Mouse (Mus musculus): Measurements from ENCODE around the gene Sgf29. TPM values are rescaled to one million over a fixed set of nuclear protein-coding genes. Genes with fewer than 3 reads are reported as not detected.
A peak's percentile ranks its signal among the peaks of the same experiment; 100 is the strongest.

Sgf29 gene
- polyA plus RNA-seq, 1 experiment from 2014 or later = 53.7 TPM

GRCm38 (mm10) chr7:126667495-126668090, 18.5 kb downstream of the Sgf29 start:
- H3K9me3 ChIP-seq (ENCODE audit: control insufficient read depth, low read length) = no peaks in the 10 kb centered on the region
- no peak overlapping the region for H3K4me3 ChIP-seq (ENCODE audit: low read depth, low read length)
- H3K4me1 ChIP-seq (replicated peaks; ENCODE audit: control insufficient read depth, insufficient read depth, low read length) = no peaks in the 10 kb centered on the region
- DNase-seq (ENCODE audit: low spot score) = no peak
- no peaks in the 10 kb centered on the region for H3K27me3 ChIP-seq (replicated peaks; ENCODE audit: control insufficient read depth, insufficient read depth, low read length)
- H3K36me3 ChIP-seq (ENCODE audit: control insufficient read depth, insufficient read depth, low read length) = peaks cover 22% of the 10 kb centered on the region
- no peak overlapping the region for H3K4me2 ChIP-seq
- 82% methylated on average over 9 of the region's 9 CpGs for WGBS
- no peak for ATAC-seq (replicated peaks; ENCODE audit: low FRiP score)
- H3K27ac ChIP-seq (ENCODE audit: low read depth, low read length) = no peak overlapping the region
- no peak overlapping the region for H3K9ac ChIP-seq (ENCODE audit: low read depth, low read length)

- WGBS = 75% methylated on average over 5 of the region's 5 CpGs
Measured at GRCm38 (mm10) chr7:126668452-126668851, 19.3 kb downstream of the Sgf29 start.

GRCm38 (mm10) chr7:126670152-126670551, 21.0 kb downstream of the Sgf29 start:
- no peak overlapping the region for H3K9ac ChIP-seq (ENCODE audit: low read depth, low read length)
- H3K4me3 ChIP-seq (ENCODE audit: low read depth, low read length) = no peak overlapping the region
- H3K9me3 ChIP-seq (ENCODE audit: control insufficient read depth, low read length) = no peaks in the 10 kb centered on the region
- no peak overlapping the region for H3K27ac ChIP-seq (ENCODE audit: low read depth, low read length)
- no peak for DNase-seq (ENCODE audit: low spot score)
- H3K4me2 ChIP-seq = no peak overlapping the region
- H3K4me1 ChIP-seq (replicated peaks; ENCODE audit: control insufficient read depth, insufficient read depth, low read length) = no peaks in the 10 kb centered on the region
- no peak for ATAC-seq (replicated peaks; ENCODE audit: low FRiP score)
- WGBS = 92% methylated on average over 3 of the region's 3 CpGs
- no peaks in the 10 kb centered on the region for H3K27me3 ChIP-seq (replicated peaks; ENCODE audit: control insufficient read depth, insufficient read depth, low read length)
- peaks cover 15% of the 10 kb centered on the region for H3K36me3 ChIP-seq (ENCODE audit: control insufficient read depth, insufficient read depth, low read length)

More at GRCm38 (mm10) chr7:126668452-126668851, 19.3 kb downstream of the Sgf29 start:
- Histone ChIP-seq H3K4me3 (ENCODE audit: low read depth, low read length) (no peak overlapping the region), H3K27ac (ENCODE audit: low read depth, low read length) (no peak overlapping the region), H3K9me3 (ENCODE audit: control insufficient read depth, low read length) (no peaks in the 10 kb centered on the region), H3K4me1 (replicated peaks; ENCODE audit: control insufficient read depth, insufficient read depth, low read length) (no peaks in the 10 kb centered on the region), H3K36me3 (ENCODE audit: control insufficient read depth, insufficient read depth, low read length) (peaks cover 24% of the 10 kb centered on the region), H3K27me3 (replicated peaks; ENCODE audit: control insufficient read depth, insufficient read depth, low read length) (no peaks in the 10 kb centered on the region), H3K4me2 (no peak overlapping the region), H3K9ac (ENCODE audit: low read depth, low read length) (no peak overlapping the region)
- no peak for DNase-seq (ENCODE audit: low spot score)
- no peak for ATAC-seq (replicated peaks; ENCODE audit: low FRiP score)

GRCm38 (mm10) chr7:126672111-126672510, 23.0 kb downstream of the Sgf29 start:
- no peaks in the 10 kb centered on the region for H3K27me3 ChIP-seq (replicated peaks; ENCODE audit: control insufficient read depth, insufficient read depth, low read length)
- no peak for DNase-seq (ENCODE audit: low spot score)
- 91% methylated on average over 9 of the region's 9 CpGs for WGBS

GRCm38 (mm10) chr7:126675104-126675503, 26.0 kb downstream of the Sgf29 start:
- Histone ChIP-seq H3K4me2 (no peak overlapping the region), H3K9ac (ENCODE audit: low read depth, low read length) (no peak overlapping the region), H3K36me3 (ENCODE audit: control insufficient read depth, insufficient read depth, low read length) (peaks cover 6% of the 10 kb centered on the region), H3K27ac (ENCODE audit: low read depth, low read length) (no peak overlapping the region), H3K4me1 (replicated peaks; ENCODE audit: control insufficient read depth, insufficient read depth, low read length) (no peaks in the 10 kb centered on the region; the same call in 1 of the 2 replicates), H3K4me3 (ENCODE audit: low read depth, low read length) (no peak overlapping the region), H3K9me3 (ENCODE audit: control insufficient read depth, low read length) (no peaks in the 10 kb centered on the region), H3K27me3 (replicated peaks; ENCODE audit: control insufficient read depth, insufficient read depth, low read length) (no peaks in the 10 kb centered on the region)
- DNase-seq (ENCODE audit: low spot score) (no peak), ATAC-seq (replicated peaks; ENCODE audit: low FRiP score) (no peak)
- 92% methylated on average over 8 of the region's 8 CpGs for WGBS

More at GRCm38 (mm10) chr7:126672111-126672510, 23.0 kb downstream of the Sgf29 start:
- Histone ChIP-seq H3K36me3 (ENCODE audit: control insufficient read depth, insufficient read depth, low read length) (peaks cover 11% of the 10 kb centered on the region), H3K4me3 (ENCODE audit: low read depth, low read length) (no peak overlapping the region), H3K9me3 (ENCODE audit: control insufficient read depth, low read length) (no peaks in the 10 kb centered on the region), H3K4me2 (no peak overlapping the region), H3K27ac (ENCODE audit: low read depth, low read length) (no peak overlapping the region), H3K4me1 (replicated peaks; ENCODE audit: control insufficient read depth, insufficient read depth, low read length) (no peaks in the 10 kb centered on the region; the same call in 1 of the 2 replicates), H3K9ac (ENCODE audit: low read depth, low read length) (no peak overlapping the region)
- ATAC-seq (replicated peaks; ENCODE audit: low FRiP score) = no peak

GRCm38 (mm10) chr7:126676207-126676606, 27.1 kb downstream of the Sgf29 start, which contains the start of gene Sult1a1:
Gene Sult1a1, minus strand, starts transcription at chr7:126676432.
- WGBS = 71% methylated on average over 1 of the region's 1 CpGs
- no peak within 1 kb of the TSS for H3K4me2 ChIP-seq
- no peaks in the 10 kb centered on the region; the same call in 1 of the 2 replicates for H3K4me1 ChIP-seq (replicated peaks; ENCODE audit: control insufficient read depth, insufficient read depth, low read length)
- ATAC-seq (replicated peaks; ENCODE audit: low FRiP score) (no peak), DNase-seq (ENCODE audit: low spot score) (no peak)
- H3K9ac ChIP-seq (ENCODE audit: low read depth, low read length) = no peak within 1 kb of the TSS
- no peaks in the 10 kb centered on the region for H3K27me3 ChIP-seq (replicated peaks; ENCODE audit: control insufficient read depth, insufficient read depth, low read length)
- H3K27ac ChIP-seq (ENCODE audit: low read depth, low read length) = no peak within 1 kb of the TSS
- H3K9me3 ChIP-seq (ENCODE audit: control insufficient read depth, low read length) = no peaks in the 10 kb centered on the region
- peaks cover 3% of the 10 kb centered on the region for H3K36me3 ChIP-seq (ENCODE audit: control insufficient read depth, insufficient read depth, low read length)
- H3K4me3 ChIP-seq (ENCODE audit: low read depth, low read length) = no peak within 1 kb of the TSS

GRCm38 (mm10) chr7:126676631-126677220, 27.6 kb downstream of the Sgf29 start:
- no peak for ATAC-seq (replicated peaks; ENCODE audit: low FRiP score)
- 89% methylated on average over 4 of the region's 4 CpGs for WGBS
- Histone ChIP-seq H3K4me1 (replicated peaks; ENCODE audit: control insufficient read depth, insufficient read depth, low read length) (no peaks in the 10 kb centered on the region; the same call in 1 of the 2 replicates), H3K9me3 (ENCODE audit: control insufficient read depth, low read length) (no peaks in the 10 kb centered on the region), H3K27me3 (replicated peaks; ENCODE audit: control insufficient read depth, insufficient read depth, low read length) (no peaks in the 10 kb centered on the region), H3K27ac (ENCODE audit: low read depth, low read length) (no peak overlapping the region), H3K4me2 (no peak overlapping the region), H3K9ac (ENCODE audit: low read depth, low read length) (no peak overlapping the region), H3K4me3 (ENCODE audit: low read depth, low read length) (no peak overlapping the region), H3K36me3 (ENCODE audit: control insufficient read depth, insufficient read depth, low read length) (peaks cover 3% of the 10 kb centered on the region)
- no peak for DNase-seq (ENCODE audit: low spot score)

GRCm38 (mm10) chr7:126678545-126679341, 29.6 kb downstream of the Sgf29 start:
- no peaks in the 10 kb centered on the region for H3K27me3 ChIP-seq (replicated peaks; ENCODE audit: control insufficient read depth, insufficient read depth, low read length)
- H3K4me1 ChIP-seq (replicated peaks; ENCODE audit: control insufficient read depth, insufficient read depth, low read length) = no peaks in the 10 kb centered on the region; the same call in 1 of the 2 replicates
- no peak for ATAC-seq (replicated peaks; ENCODE audit: low FRiP score)
- WGBS = 76% methylated on average over 8 of the region's 8 CpGs
- H3K27ac ChIP-seq (ENCODE audit: low read depth, low read length) = peak overlapping the region; percentile 21; the same call in 1 of the 2 replicates
- H3K4me2 ChIP-seq = no peak overlapping the region
- no peaks in the 10 kb centered on the region for H3K36me3 ChIP-seq (ENCODE audit: control insufficient read depth, insufficient read depth, low read length)
- H3K9ac ChIP-seq (ENCODE audit: low read depth, low read length) = no peak overlapping the region
- no peak for DNase-seq (ENCODE audit: low spot score)
- H3K4me3 ChIP-seq (ENCODE audit: low read depth, low read length) = no peak overlapping the region
- no peaks in the 10 kb centered on the region for H3K9me3 ChIP-seq (ENCODE audit: control insufficient read depth, low read length)
